In the genomic region with DNA sequence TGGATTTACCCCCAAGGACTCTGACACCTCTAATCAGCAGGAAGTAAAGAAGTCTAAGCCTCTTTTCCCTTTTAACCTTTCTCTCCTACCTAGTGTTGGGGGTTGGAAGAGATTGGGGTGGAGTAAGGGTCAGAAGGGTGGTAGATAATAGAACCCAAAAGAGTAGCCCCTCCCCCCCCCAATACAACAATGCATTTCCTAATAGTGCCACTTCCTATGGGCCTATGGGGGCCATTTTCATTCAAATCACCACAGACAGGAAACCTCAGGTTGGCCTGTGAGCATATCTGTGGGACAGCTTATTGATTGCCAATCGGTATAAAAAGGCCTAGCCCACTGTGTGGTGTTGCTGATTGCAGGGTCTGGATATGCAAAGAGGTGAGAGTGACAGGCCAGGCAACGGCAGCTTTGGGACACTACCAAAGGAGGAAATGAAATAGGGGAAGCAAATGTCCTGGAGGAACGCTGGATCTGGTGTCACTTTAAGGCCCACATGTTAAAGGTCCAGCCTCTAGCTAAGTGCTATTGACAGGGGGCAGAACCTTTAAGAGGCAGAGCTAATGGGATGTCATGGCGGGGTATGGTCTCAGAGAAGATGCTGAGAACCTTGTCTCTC, we compare ENCODE assay signal across 14 mouse cellular contexts.
"Had no signal": no experiment of that assay in that cellular context is flagged by ENCODE, and none has a peak within 500 bp of the region (broad histone marks: within the 10 kb centered on the region; RNA-seq: fewer than 3 reads in every experiment).

No protein-coding gene starts in this region.

- DNase-seq: kidney, adult 2 months; kidney, postnatal 14 days; liver; liver, embryonic 13.5 days; liver, postnatal 0 days; right cerebral cortex, postnatal 14 days; thymus, adult 2 months; thymus, postnatal 25 days had no signal

- H3K27ac ChIP-seq: kidney, embryonic 15.5 days; limb, embryonic 12.5 days; liver, embryonic 13.5 days; lung, embryonic 15.5 days; midbrain, embryonic 15.5 days; stomach, embryonic 15.5 days had no signal

- H3K4me1 ChIP-seq: lung, embryonic 15.5 days; midbrain, embryonic 15.5 days; stomach, embryonic 15.5 days had no signal

- H3K4me3 ChIP-seq: kidney, embryonic 15.5 days; limb, embryonic 12.5 days; liver, embryonic 13.5 days; lung, embryonic 15.5 days; megakaryocyte, embryonic 14.5 days; midbrain, embryonic 15.5 days; stomach, embryonic 15.5 days had no signal

- H3K9ac ChIP-seq: kidney, embryonic 15.5 days; limb, embryonic 12.5 days; liver, embryonic 13.5 days; liver, postnatal 0 days; lung, embryonic 15.5 days; midbrain, embryonic 15.5 days; stomach, embryonic 15.5 days had no signal

- H3K27me3 ChIP-seq: kidney, embryonic 15.5 days; limb, embryonic 12.5 days; liver, embryonic 13.5 days; lung, embryonic 15.5 days; megakaryocyte, embryonic 14.5 days; midbrain, embryonic 15.5 days; stomach, embryonic 15.5 days had no signal

- ATAC-seq: liver, postnatal 0 days; midbrain, embryonic 15.5 days had no signal

- H3K36me3 ChIP-seq: kidney, embryonic 15.5 days; limb, embryonic 12.5 days; liver, embryonic 13.5 days; lung, embryonic 15.5 days; midbrain, embryonic 15.5 days; stomach, embryonic 15.5 days had no signal

- H3K9me3 ChIP-seq: kidney, embryonic 15.5 days; limb, embryonic 12.5 days; liver, embryonic 13.5 days; lung, embryonic 15.5 days; midbrain, embryonic 15.5 days; stomach, embryonic 15.5 days had no signal
